ENCODE assay signal across 24 mouse cellular contexts in genomic region chr6:146688861-146689260, GRCm38 (mm10).
"Had no signal": no experiment of that assay in that cellular context is flagged by ENCODE, and none has a peak within 500 bp of the region (broad histone marks: within the 10 kb centered on the region; RNA-seq: fewer than 3 reads in every experiment).

No protein-coding gene starts in this region.

- H3K4me2 ChIP-seq: heart, embryonic 13.5 days; heart, embryonic 15.5 days; hindbrain, embryonic 13.5 days; hindbrain, embryonic 15.5 days; kidney, embryonic 15.5 days; limb, embryonic 12.5 days; liver, embryonic 11.5 days had no signal

- H3K9ac ChIP-seq: heart, embryonic 13.5 days; heart, embryonic 15.5 days; hindbrain, embryonic 13.5 days; hindbrain, embryonic 15.5 days; kidney, embryonic 15.5 days; limb, embryonic 12.5 days had no signal

- H3K27ac ChIP-seq: heart, embryonic 10.5 days; heart, embryonic 13.5 days; heart, embryonic 15.5 days; hindbrain, embryonic 13.5 days; hindbrain, embryonic 15.5 days; hindbrain, postnatal 0 days; kidney, embryonic 15.5 days; kidney, postnatal 0 days; limb, embryonic 10.5 days; limb, embryonic 12.5 days had no signal

- DNase-seq: gastrocnemius, postnatal 14 days; gastrocnemius, postnatal 36 days; heart, adult 18-20 months; heart, postnatal 14 days; kidney, adult 11 months; kidney, adult 2 months; kidney, adult 9 months; kidney, postnatal 14 days; kidney, postnatal 36 days; layer of hippocampus, adult 9-11 months; layer of hippocampus, postnatal 36 days; liver had no signal

- H3K4me1 ChIP-seq: hindbrain, embryonic 13.5 days; hindbrain, embryonic 15.5 days; kidney, embryonic 15.5 days; limb, embryonic 10.5 days; limb, embryonic 12.5 days had no signal

- H3K27me3 ChIP-seq: heart, embryonic 13.5 days; heart, embryonic 15.5 days; hindbrain, embryonic 13.5 days; hindbrain, embryonic 15.5 days; kidney, embryonic 15.5 days; limb, embryonic 12.5 days had no signal

- H3K9me3 ChIP-seq: heart, embryonic 10.5 days; heart, embryonic 15.5 days; hindbrain, embryonic 13.5 days; hindbrain, embryonic 15.5 days; kidney, embryonic 15.5 days; limb, embryonic 10.5 days; limb, embryonic 12.5 days had no signal

- H3K4me3 ChIP-seq: heart, embryonic 10.5 days; heart, embryonic 13.5 days; heart, embryonic 15.5 days; hindbrain, embryonic 13.5 days; hindbrain, embryonic 15.5 days; kidney, embryonic 15.5 days; limb, embryonic 10.5 days; limb, embryonic 12.5 days had no signal

- ATAC-seq: hindbrain, postnatal 0 days; intestine, embryonic 16.5 days had no signal

- H3K36me3 ChIP-seq: heart, embryonic 10.5 days; heart, embryonic 13.5 days; heart, embryonic 15.5 days; hindbrain, embryonic 13.5 days; hindbrain, embryonic 15.5 days; kidney, embryonic 15.5 days; limb, embryonic 10.5 days; limb, embryonic 12.5 days had no signal
